Mouse (Mus musculus) kidney, embryonic 16.5 days (tissue): ENCODE data around the gene Fli1. TPM values are rescaled to one million over a fixed set of nuclear protein-coding genes. Genes with fewer than 3 reads are reported as not detected.

Source experiments
- ATAC-seq: fragments of 200-750 bp; cut with Nextera tagmentation; 2 replicates; pipeline ENCODE4 v1.8.0; 2017; ENCODE audit warnings: moderate TSS enrichment; ENCODE audit not compliant: low FRiP score, low TSS enrichment
- H3K27ac ChIP-seq: fragments of 300-500 bp; sonication (generic); 2 replicates; pipeline ENCODE4 v1.5.1; 2014; ENCODE audit warnings: low read length
- H3K27me3 ChIP-seq: fragments of 300-500 bp; sonication (generic); 2 replicates; pipeline ENCODE4 v1.6.1; 2014; ENCODE audit warnings: low read length, control low read depth, mixed read lengths; ENCODE audit not compliant: insufficient read depth
- H3K36me3 ChIP-seq: fragments of 300-500 bp; sonication (generic); 2 replicates; pipeline ENCODE4 v1.6.1; 2014; ENCODE audit warnings: low read length, control low read depth, mixed read lengths; ENCODE audit not compliant: insufficient read depth
- H3K4me1 ChIP-seq: fragments of 300-500 bp; sonication (generic); 2 replicates; pipeline ENCODE4 v1.6.1; 2014; ENCODE audit warnings: low read length, control low read depth, mixed read lengths; ENCODE audit not compliant: insufficient read depth
- H3K4me2 ChIP-seq: fragments of 300-500 bp; sonication (generic); replicated peaks from 2 replicates; pipeline ENCODE4 v1.6.1; 2014; ENCODE audit warnings: low read depth, low read length
- H3K4me3 ChIP-seq: fragments of 300-500 bp; sonication (generic); 2 replicates; pipeline ENCODE4 v1.5.1; 2014; ENCODE audit warnings: mild to moderate bottlenecking, low read length
- H3K9ac ChIP-seq: fragments of 300-500 bp; sonication (generic); replicated peaks from 2 replicates; pipeline ENCODE4 v1.6.1; 2014; ENCODE audit warnings: low read length
- H3K9me3 ChIP-seq: fragments of 300-500 bp; sonication (generic); 2 replicates; pipeline ENCODE4 v1.6.1; 2016; ENCODE audit warnings: low read length, control low read depth
- WGBS: fragments of 180-500 bp; shearing (Covaris S2); extraction: QIAGEN DNeasy Blood & Tissue Kit; methylation state at CpG from one replicate; pipeline ENCODE4 v1.1.7; 2014; 5-methylcytosine and 5-hydroxymethylcytosine counted together
- polyA plus RNA-seq: library from polyadenylated mRNA; unstranded; fragments of >200 nt; fragmentation: Nextera tagmentation; extraction: Ambion mirVana; gene quantifications from 2 replicates; pipeline ENCODE4 v1.2.1, GENCODE M21; 2015

The Fli1 gene
- polyA plus RNA-seq, 1 experiment from 2014 or later = 30.3 TPM

DNA sequence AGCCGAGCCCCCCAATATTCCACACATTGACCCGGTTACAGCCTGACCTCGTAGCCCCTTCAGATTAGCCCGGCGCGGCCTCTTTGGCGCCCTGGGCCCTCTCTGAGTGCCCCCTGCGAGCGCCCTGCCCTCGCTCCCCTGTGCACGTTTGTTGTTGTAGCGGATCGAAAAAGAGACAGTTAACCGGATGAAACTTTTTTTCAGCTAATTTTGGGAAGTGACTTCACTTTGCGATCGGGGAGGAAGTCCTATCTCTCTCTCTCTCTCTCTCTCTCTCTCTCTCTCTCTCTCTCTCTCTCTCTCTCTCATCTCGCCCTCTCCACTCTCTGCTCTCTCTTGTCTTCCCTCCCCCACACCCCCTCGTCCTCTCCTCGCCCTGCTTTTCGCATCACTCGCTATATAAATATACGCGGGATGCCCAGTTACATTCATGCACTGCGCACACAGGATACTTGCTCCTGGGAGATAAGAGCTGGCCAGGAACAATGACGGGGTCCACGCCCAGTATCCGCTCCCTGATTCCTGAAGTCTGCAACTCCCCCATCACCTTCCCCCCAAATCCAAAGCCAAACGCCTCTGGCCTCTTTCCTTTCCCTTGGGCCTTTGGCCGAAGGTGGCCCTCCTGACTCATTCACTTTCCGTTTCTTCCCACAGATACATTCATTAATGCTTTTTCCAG lies 1.3 kb downstream of the Fli1 start:
- Histone ChIP-seq H3K36me3 (no peaks in the 10 kb centered on the region), H3K4me2 (peak overlapping the region; percentile 78), H3K27me3 (peaks cover 22% of the 10 kb centered on the region), H3K9me3 (no peaks in the 10 kb centered on the region), H3K4me3 (peak overlapping the region; percentile 80), H3K4me1 (peaks cover 48% of the 10 kb centered on the region), H3K27ac (peak overlapping the region; percentile 90), H3K9ac (peak overlapping the region; percentile 87)
- 1% methylated on average over 30 of the region's 30 CpGs for WGBS
- no peak for ATAC-seq

DNA sequence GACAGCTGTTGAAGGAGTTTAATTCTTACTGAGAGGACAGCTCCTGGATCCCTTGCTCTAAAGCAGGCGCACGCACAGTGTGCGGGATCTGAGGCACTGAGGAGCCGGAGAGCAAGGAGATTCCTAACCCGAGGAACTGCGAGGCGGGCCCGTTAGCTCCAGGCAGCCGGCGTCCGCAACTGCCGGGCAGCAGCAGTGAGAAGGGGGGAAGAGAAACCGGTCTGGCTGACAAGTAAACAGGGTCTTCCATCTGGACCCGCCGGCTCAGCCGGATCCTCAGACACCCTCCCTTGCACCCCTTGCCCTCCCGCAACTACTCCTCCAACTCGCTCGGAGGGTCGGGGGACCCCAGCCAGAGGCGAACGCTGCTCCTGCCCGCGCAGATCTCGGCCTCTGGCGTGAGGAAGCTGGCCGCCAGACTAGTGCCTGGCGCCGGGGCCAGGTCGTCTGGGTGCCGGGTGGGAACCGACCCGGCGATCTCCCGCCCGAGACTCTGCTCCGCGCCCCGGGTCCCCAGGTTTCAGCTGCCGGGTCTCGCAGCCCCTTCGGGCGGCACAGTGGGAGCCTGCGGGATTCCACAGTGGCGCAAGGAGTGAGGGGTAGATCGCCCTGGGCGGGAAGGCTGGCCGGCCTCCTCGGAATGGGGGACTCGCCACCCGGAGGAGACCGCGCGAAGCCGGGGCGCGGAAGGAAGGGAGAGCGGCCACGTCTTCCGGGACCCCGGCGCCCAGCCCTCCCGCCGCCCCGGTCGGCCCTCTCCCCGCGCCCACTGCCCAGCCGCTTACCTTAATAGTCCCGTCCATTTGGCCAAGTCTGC lies 2.0 kb downstream of the Fli1 start:
- Histone ChIP-seq H3K4me3 (peak overlapping the region; percentile 80), H3K4me1 (peaks cover 41% of the 10 kb centered on the region), H3K36me3 (no peaks in the 10 kb centered on the region), H3K27me3 (peaks cover 17% of the 10 kb centered on the region), H3K4me2 (peak overlapping the region; percentile 78), H3K27ac (peak overlapping the region; percentile 90), H3K9me3 (no peaks in the 10 kb centered on the region), H3K9ac (peak overlapping the region; percentile 87)
- whole genome bisulfite sequencing = under 1% methylated on average over 67 of the region's 70 CpGs
- ATAC-seq = peak; percentile 11; the same call in 1 of the 2 replicates

DNA sequence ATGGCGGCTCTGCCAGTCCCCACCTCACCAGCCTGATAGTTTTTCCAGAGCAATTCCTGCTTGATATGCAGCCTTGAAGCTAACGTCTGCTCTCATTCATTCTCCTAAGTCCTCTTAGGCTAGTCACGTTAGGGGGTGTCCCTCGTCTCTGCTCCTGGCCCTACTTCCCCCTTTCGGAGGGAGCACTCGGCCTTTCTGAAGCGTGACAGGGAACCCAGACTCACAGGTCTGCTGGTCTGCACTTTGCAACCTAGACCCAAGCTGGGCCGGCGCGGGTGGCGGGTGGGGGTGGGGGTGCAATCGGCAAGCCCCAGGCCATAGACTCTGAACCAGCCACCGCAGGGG lies 2.6 kb downstream of the Fli1 start:
- ATAC-seq = 0 out of 2 replicates have a peak, but pooled peaks have one; percentile 11
- peak overlapping the region; percentile 90 for H3K27ac ChIP-seq
- 2% methylated on average over 13 of the region's 13 CpGs for WGBS
- H3K4me3 ChIP-seq = peak overlapping the region; percentile 80
- peak overlapping the region; percentile 78 for H3K4me2 ChIP-seq
- H3K9me3 ChIP-seq = no peaks in the 10 kb centered on the region
- peaks cover 35% of the 10 kb centered on the region for H3K4me1 ChIP-seq
- peak overlapping the region; percentile 87 for H3K9ac ChIP-seq
- H3K27me3 ChIP-seq = peaks cover 17% of the 10 kb centered on the region
- no peaks in the 10 kb centered on the region for H3K36me3 ChIP-seq

DNA sequence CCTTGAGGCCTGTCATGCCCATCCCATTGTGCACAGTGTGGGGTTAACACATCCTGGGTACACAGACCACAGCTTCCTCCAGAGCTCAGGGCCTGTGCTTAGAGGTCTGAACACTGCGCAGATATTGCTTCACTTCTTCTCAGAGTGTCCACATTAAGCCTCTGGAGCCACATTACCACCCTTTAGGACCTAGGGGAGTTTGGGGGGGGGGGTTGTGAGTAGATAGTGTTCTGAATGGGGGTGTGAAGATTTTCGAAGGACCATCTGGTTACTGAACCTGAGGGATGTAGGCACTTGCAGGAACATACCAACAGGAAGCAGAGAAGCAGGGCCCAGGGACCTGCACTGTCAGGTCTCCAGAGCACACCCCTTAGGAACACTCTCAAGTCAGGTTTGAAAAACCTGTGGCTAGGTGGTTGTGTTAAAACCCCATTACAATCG lies 3.3 kb downstream of the Fli1 start:
- no peak for ATAC-seq
- Histone ChIP-seq H3K4me2 (peak overlapping the region; percentile 78), H3K4me1 (peaks cover 28% of the 10 kb centered on the region), H3K27ac (no peak overlapping the region), H3K4me3 (peak overlapping the region; percentile 80), H3K9me3 (no peaks in the 10 kb centered on the region), H3K27me3 (peaks cover 16% of the 10 kb centered on the region), H3K9ac (0 out of 2 replicates have a peak overlapping the region, but pooled peaks have one; percentile 19), H3K36me3 (no peaks in the 10 kb centered on the region)
- WGBS = 36% methylated on average over 3 of the region's 3 CpGs

DNA sequence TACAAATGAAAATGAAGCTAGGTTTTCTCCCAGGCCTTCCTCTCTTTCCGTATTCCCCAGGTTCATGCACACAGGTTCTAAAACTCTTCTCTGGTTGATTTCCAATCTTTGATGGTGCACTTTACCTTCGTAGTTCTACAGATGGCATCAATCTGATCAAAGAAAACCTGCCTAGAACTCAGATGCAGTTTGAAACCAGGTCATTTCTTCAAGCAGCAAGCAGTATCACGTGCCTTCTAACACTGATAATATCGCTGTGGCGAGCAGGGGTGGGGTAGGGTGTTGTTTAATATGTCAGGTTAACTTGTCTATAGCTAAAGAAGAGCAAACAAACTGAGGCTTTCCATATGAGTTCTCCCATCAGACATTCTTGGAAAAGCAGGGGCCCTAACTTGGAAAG lies 4.5 kb downstream of the Fli1 start:
- peak overlapping the region; percentile 78 for H3K4me2 ChIP-seq
- no peaks in the 10 kb centered on the region for H3K36me3 ChIP-seq
- WGBS = 74% methylated on average over 5 of the region's 5 CpGs
- no peak for ATAC-seq
- H3K4me3 ChIP-seq = peak overlapping the region; percentile 80
- no peaks in the 10 kb centered on the region for H3K9me3 ChIP-seq
- H3K27me3 ChIP-seq = peaks cover 4% of the 10 kb centered on the region
- H3K4me1 ChIP-seq = peaks cover 16% of the 10 kb centered on the region
- no peak overlapping the region for H3K27ac ChIP-seq
- no peak overlapping the region for H3K9ac ChIP-seq

DNA sequence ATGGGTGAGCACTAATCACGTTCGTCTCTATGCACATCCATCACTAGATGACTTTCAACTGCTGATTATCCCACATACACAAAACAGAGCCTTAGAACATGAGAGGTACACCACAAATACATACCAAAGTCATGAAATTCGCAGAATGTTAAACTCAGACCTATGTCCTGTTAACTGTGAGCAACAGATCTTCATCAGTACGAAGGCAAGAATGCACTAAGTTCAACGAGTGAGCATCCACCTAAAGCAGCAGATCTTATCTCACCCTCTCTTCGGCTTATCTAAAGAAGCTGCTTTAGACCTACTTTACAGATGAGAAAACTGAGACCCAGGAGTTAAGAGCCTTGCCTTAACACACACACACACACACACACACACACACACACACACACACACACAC lies 5.0 kb downstream of the Fli1 start:
- Histone ChIP-seq H3K4me1 (peaks cover 12% of the 10 kb centered on the region; the same call in 1 of the 2 replicates), H3K9me3 (no peaks in the 10 kb centered on the region), H3K27ac (no peak overlapping the region), H3K4me2 (peak overlapping the region; percentile 78), H3K36me3 (no peaks in the 10 kb centered on the region), H3K9ac (no peak overlapping the region), H3K27me3 (no peaks in the 10 kb centered on the region; the same call in none of the 2 replicates), H3K4me3 (no peak overlapping the region; the same call in 1 of the 2 replicates)
- 68% methylated on average over 6 of the region's 6 CpGs for WGBS
- ATAC-seq = no peak

DNA sequence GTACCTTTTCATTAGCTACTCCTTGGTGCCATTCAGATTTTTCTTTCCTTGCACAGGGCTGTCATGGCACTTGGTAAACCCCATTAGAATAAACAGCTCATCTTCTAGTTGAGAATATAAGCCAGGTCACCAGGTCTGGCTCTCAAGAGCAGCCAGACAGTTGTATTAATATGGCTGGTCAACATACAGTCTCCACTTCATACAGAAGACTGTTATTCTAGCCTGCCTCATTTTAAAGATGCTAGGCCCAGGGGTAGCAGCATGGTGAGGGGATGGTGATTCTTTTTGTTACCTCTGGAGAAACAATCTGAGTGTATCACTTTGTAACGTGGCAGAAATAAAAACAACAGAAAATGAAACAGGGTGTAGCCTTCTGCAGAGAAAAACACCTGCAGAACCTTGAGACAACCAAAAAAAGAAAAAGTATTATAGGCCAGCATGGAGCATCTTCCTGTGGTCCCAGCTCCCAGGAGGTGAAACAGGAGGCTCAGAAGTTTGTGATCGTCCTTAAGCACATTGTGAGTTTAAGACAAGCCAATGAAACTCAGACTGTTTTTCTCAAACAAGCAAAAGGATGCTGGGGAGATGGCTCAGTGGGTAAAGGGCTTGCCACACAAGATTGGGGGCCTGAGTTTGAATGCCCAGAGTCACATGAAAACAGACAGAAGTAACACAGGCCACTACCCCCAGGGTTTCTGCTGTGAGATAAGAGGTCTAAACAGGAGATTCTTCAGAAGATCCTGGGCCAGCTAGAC lies 7.3 kb downstream of the Fli1 start:
- no peak overlapping the region for H3K4me3 ChIP-seq
- ATAC-seq = no peak
- H3K9me3 ChIP-seq = no peaks in the 10 kb centered on the region
- H3K27me3 ChIP-seq = no peaks in the 10 kb centered on the region; the same call in 1 of the 2 replicates
- H3K9ac ChIP-seq = no peak overlapping the region
- 55% methylated on average over 2 of the region's 2 CpGs for WGBS
- no peak overlapping the region for H3K4me2 ChIP-seq
- no peak overlapping the region for H3K27ac ChIP-seq
- H3K4me1 ChIP-seq = peaks cover 8% of the 10 kb centered on the region; the same call in 1 of the 2 replicates
- no peaks in the 10 kb centered on the region for H3K36me3 ChIP-seq

DNA sequence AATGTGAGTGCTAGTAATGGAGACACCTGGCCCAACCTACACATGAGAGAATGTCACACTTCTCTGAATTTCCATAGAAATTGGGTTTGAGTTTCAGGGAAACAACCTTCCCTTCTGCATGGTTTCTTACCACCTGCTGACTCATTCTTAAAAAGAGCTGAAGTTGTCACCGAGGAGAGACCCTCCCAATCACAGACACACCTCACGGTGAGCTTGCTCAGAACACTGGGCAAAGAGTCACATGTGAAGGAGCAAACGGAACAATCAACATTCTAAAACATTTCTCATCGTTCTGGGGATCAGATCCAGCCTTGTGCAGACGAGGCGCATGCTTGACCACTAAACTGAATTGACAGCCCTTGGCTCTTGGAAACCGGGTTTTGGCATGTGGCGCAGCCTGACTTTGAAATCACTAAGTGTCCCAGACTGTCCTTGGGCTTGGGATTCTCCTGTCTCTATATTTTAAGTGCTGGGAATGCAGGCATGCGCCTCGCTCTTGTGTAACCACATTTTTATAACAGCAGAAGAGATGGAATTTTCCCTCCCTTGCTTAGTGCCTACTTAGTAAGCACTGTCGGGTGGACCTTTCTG lies 8.5 kb downstream of the Fli1 start:
- Histone ChIP-seq H3K9ac (no peak overlapping the region), H3K4me3 (no peak overlapping the region), H3K4me1 (no peaks in the 10 kb centered on the region), H3K36me3 (no peaks in the 10 kb centered on the region), H3K4me2 (no peak overlapping the region), H3K9me3 (no peaks in the 10 kb centered on the region), H3K27me3 (no peaks in the 10 kb centered on the region; the same call in 1 of the 2 replicates), H3K27ac (no peak overlapping the region)
- no peak for ATAC-seq
- 80% methylated on average over 11 of the region's 11 CpGs for WGBS

DNA sequence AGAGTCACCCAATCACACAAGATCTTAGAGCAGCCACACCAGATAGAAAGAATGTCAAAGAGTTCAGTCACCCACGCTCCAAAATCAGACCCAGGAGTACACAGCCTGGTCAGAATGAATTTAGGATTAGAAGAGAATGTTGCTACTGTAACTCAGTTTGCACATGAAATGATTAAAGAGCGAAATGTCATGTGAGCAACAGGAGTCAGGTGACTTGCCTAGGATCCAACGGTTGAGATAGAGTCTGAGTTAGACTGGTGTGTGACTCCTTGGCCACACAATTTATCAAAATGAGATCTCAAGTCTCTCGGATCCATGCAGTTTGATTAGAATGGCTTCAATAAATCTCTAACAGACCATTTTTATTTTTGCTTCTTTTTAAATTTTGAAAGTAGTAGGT lies 11.1 kb downstream of the Fli1 start:
- Histone ChIP-seq H3K9ac (no peak overlapping the region), H3K27ac (no peak overlapping the region), H3K27me3 (no peaks in the 10 kb centered on the region), H3K4me2 (no peak overlapping the region), H3K9me3 (no peaks in the 10 kb centered on the region), H3K4me3 (no peak overlapping the region), H3K4me1 (0 out of 2 replicates have a peak, but pooled peaks cover 3% of the 10 kb centered on the region), H3K36me3 (no peaks in the 10 kb centered on the region)
- ATAC-seq = no peak
- 68% methylated on average over 4 of the region's 4 CpGs for WGBS
